Mouse (Mus musculus): ENCODE results near the gene Kcnmb1. TPM values are rescaled to one million over a fixed set of nuclear protein-coding genes. Genes with fewer than 3 reads are reported as not detected.

The Kcnmb1 gene
- total and polyA plus RNA-seq, 2 experiments from 2014 or later = 0.07 to 0.11 TPM

DNA sequence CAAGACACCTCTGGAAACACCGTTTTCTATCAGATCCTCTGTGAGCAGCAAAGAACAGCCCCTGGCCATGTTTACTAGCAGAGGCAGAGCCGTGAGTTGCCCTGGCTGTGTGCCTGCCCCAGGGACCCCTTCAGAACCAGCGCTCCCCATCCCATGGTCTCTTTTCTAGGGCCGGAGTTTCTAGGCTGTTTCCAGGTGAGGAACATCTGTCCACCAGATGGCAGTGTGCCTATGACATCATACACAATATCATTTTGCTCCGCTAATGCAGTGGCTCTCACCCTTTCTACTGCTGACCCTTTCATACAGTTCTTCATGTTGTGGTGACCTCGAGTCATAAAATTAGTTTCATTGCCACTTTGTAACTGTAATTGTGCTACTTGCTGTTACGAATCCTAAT is 34.2 kb upstream of the Kcnmb1 start:
- H3K9me3 ChIP-seq (ENCODE audit: low read length) = no peaks in the 10 kb centered on the region
- peak; percentile 87 for TF ChIP-seq CTCF (IDR thresholded peaks at IDR 0.05)
- peaks cover 3% of the 10 kb centered on the region; the same call in 1 of the 2 replicates for H3K4me1 ChIP-seq (ENCODE audit: insufficient read depth, low read length)
- no peak overlapping the region for H3K27ac ChIP-seq (ENCODE audit: low read depth, low read length)
- 45% methylated on average over 7 of the region's 7 CpGs for WGBS
- peak; percentile 79 for DNase-seq (ENCODE audit: low spot score)
- ATAC-seq (ENCODE audit: low FRiP score) = peak; percentile 67; the same call in 1 of the 2 replicates
- H3K27me3 ChIP-seq (ENCODE audit: insufficient read depth, low read length) = no peaks in the 10 kb centered on the region
- H3K9ac ChIP-seq (replicated peaks; ENCODE audit: low read length, poor library complexity, severe bottlenecking) = no peak overlapping the region
- H3K4me3 ChIP-seq (ENCODE audit: low read depth, low read length) = no peak overlapping the region
- H3K4me2 ChIP-seq (ENCODE audit: low read depth, low read length, poor library complexity, severe bottlenecking) = no peak overlapping the region
- H3K36me3 ChIP-seq (ENCODE audit: insufficient read depth, low read length) = no peaks in the 10 kb centered on the region

DNA sequence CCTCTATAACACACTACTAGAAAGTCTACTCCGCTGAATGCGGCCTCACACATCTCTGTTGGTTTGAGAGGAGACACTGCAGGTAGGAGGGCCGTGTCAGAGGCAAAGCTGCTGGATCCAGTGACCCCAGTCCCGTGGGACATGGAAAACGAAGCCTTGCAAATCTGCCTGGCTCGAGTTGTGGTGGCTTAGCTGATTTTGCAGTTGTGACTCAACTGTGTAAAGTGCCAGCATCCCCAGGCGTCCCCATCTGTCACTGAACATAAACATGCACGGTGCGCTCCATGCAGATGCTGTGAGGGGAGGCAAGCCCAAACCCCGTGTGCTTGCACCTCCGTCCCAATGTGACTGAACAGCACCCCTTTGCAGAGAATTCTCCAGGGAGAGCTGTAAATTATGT is 33.4 kb upstream of the Kcnmb1 start:
- 73% methylated on average over 11 of the region's 11 CpGs for WGBS
- Histone ChIP-seq H3K9me3 (ENCODE audit: low read length) (no peaks in the 10 kb centered on the region), H3K4me1 (ENCODE audit: insufficient read depth, low read length) (peaks cover 3% of the 10 kb centered on the region; the same call in 1 of the 2 replicates), H3K4me2 (ENCODE audit: low read depth, low read length, poor library complexity, severe bottlenecking) (no peak overlapping the region), H3K27me3 (ENCODE audit: insufficient read depth, low read length) (no peaks in the 10 kb centered on the region), H3K9ac (replicated peaks; ENCODE audit: low read length, poor library complexity, severe bottlenecking) (no peak overlapping the region), H3K4me3 (ENCODE audit: low read depth, low read length) (no peak overlapping the region), H3K27ac (ENCODE audit: low read depth, low read length) (no peak overlapping the region), H3K36me3 (ENCODE audit: insufficient read depth, low read length) (no peaks in the 10 kb centered on the region)
- no peak for TF ChIP-seq CTCF (IDR thresholded peaks at IDR 0.05)
- DNase-seq (ENCODE audit: low spot score) (no peak), ATAC-seq (ENCODE audit: low FRiP score) (no peak)

DNA sequence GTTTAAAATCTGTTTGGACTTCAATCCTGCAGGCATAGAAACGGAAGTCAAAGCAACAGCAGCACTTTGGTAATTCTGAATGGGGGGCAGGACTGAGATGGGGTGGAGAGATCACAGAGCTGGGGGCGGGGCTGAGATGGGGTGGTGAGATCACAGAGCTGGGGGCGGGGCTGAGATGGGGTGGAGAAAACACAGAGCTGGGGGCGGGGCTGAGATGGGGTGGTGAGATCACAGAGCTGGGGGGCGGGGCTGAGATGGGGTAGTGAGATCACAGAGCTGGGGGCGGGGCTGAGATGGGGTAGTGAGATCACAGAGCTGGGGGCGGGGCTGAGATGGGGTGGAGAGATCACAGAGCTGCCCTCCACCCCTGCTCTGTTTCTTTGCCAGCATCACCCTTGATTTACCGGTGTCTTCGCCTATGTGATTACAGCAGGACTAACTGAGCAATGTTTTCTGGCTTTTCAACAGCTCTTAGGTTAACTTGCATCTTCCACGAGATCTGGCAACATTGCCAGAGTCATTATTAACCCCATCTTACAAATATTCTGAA is 30.9 kb upstream of the Kcnmb1 start:
- Histone ChIP-seq H3K4me1 (ENCODE audit: insufficient read depth, low read length) (no peaks in the 10 kb centered on the region; the same call in 1 of the 2 replicates), H3K9ac (replicated peaks; ENCODE audit: low read length, poor library complexity, severe bottlenecking) (no peak overlapping the region), H3K4me3 (ENCODE audit: low read depth, low read length) (no peak overlapping the region), H3K27me3 (ENCODE audit: insufficient read depth, low read length) (no peaks in the 10 kb centered on the region), H3K27ac (ENCODE audit: low read depth, low read length) (no peak overlapping the region), H3K9me3 (ENCODE audit: low read length) (no peaks in the 10 kb centered on the region), H3K36me3 (ENCODE audit: insufficient read depth, low read length) (no peaks in the 10 kb centered on the region), H3K4me2 (ENCODE audit: low read depth, low read length, poor library complexity, severe bottlenecking) (no peak overlapping the region)
- no peak for TF ChIP-seq CTCF (IDR thresholded peaks at IDR 0.05)
- WGBS = 15% methylated on average over 10 of the region's 10 CpGs
- ATAC-seq (ENCODE audit: low FRiP score) (no peak), DNase-seq (ENCODE audit: low spot score) (no peak)

DNA sequence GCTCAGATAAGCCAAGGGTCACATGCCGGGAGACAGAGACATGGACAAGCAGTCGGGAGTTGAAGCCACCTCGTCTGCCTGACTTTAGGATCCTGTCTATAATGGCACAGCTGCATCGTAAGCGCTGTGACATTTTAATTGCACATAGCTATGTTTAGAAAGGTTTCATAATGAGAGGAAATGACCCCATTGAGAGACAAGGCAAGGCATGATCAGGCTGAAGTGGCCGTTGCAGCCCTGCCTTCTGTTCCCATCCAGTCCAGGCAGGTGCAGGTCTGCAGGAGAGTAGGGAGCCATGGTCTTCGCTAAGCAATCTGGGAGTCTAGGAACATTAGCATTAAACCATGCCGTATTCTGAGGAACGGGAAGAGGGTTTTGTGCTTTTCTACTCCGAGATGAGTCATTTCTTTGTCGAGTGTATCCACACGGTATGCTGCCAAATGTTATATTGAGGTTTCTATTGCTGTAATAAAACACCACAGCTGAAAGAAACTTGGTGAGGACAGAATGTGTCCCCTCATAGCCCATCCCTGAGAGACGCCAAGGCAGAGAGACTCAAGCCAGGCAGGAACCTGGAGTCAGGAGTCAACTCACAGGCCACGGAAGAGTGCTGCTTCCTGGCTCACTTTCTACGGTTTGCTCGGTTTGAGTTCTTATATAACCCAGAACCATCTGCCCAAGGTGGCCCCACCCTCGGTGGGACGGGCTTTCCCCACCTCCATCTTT is 30.3 kb upstream of the Kcnmb1 start:
- H3K36me3 ChIP-seq (ENCODE audit: insufficient read depth, low read length) = no peaks in the 10 kb centered on the region
- no peak for ATAC-seq (ENCODE audit: low FRiP score)
- no peaks in the 10 kb centered on the region for H3K9me3 ChIP-seq (ENCODE audit: low read length)
- no peak overlapping the region for H3K4me2 ChIP-seq (ENCODE audit: low read depth, low read length, poor library complexity, severe bottlenecking)
- no peak overlapping the region for H3K4me3 ChIP-seq (ENCODE audit: low read depth, low read length)
- H3K4me1 ChIP-seq (ENCODE audit: insufficient read depth, low read length) = no peaks in the 10 kb centered on the region; the same call in 1 of the 2 replicates
- no peak overlapping the region for H3K9ac ChIP-seq (replicated peaks; ENCODE audit: low read length, poor library complexity, severe bottlenecking)
- no peak for DNase-seq (ENCODE audit: low spot score)
- H3K27ac ChIP-seq (ENCODE audit: low read depth, low read length) = no peak overlapping the region
- TF ChIP-seq CTCF (IDR thresholded peaks at IDR 0.05) = no peak
- 74% methylated on average over 18 of the region's 18 CpGs for WGBS
- no peaks in the 10 kb centered on the region for H3K27me3 ChIP-seq (ENCODE audit: insufficient read depth, low read length)

DNA sequence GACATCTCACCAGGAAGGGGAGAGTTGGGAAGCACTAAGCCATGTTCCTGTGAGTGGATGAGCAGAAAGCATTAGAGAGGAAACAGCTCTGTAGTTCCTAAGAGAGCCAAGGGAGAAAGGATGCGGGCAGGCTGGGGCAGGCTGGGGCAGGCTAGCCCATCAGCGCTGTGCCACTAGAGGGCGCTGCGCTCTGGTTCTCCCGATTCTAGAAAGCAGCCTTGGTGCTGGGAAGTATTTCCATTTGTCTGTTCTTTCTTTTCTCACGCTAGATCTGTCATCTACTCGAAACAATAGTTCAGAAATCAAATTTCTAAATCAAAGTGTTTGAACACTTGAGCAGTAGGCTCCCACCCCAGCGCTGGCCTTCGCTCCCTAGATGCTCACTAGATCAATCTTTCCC is 28.5 kb upstream of the Kcnmb1 start:
- Histone ChIP-seq H3K27me3 (ENCODE audit: insufficient read depth, low read length) (no peaks in the 10 kb centered on the region), H3K9ac (replicated peaks; ENCODE audit: low read length, poor library complexity, severe bottlenecking) (no peak overlapping the region), H3K36me3 (ENCODE audit: insufficient read depth, low read length) (no peaks in the 10 kb centered on the region), H3K4me2 (ENCODE audit: low read depth, low read length, poor library complexity, severe bottlenecking) (no peak overlapping the region), H3K4me1 (ENCODE audit: insufficient read depth, low read length) (no peaks in the 10 kb centered on the region), H3K27ac (ENCODE audit: low read depth, low read length) (no peak overlapping the region), H3K9me3 (ENCODE audit: low read length) (no peaks in the 10 kb centered on the region), H3K4me3 (ENCODE audit: low read depth, low read length) (no peak overlapping the region)
- 66% methylated on average over 9 of the region's 9 CpGs for WGBS
- ATAC-seq (ENCODE audit: low FRiP score) (no peak), DNase-seq (ENCODE audit: low spot score) (no peak)
- peak; percentile 36 for TF ChIP-seq CTCF (IDR thresholded peaks at IDR 0.05)

DNA sequence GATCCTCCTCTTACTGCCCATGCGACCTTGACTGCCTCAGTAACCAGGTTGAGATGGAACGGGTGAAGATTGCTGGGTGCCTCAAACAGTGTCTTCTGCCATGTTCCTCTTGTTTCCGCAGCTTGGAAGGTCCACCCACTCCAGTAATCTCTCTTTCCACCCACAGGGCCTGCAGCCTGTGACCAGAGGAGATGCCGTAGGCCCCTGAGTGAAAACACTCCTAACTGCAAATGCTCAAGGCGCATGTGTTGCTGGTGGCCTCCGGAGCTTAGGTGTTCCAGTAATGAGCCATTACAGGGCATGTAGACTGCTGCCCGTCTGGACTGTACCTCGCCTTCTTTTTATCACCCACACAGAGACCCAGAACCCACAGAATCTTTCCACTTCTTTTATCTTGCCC is 25.2 kb upstream of the Kcnmb1 start:
- DNase-seq (ENCODE audit: low spot score) (no peak), ATAC-seq (ENCODE audit: low FRiP score) (no peak)
- Histone ChIP-seq H3K4me3 (ENCODE audit: low read depth, low read length) (no peak overlapping the region), H3K27ac (ENCODE audit: low read depth, low read length) (no peak overlapping the region), H3K4me1 (ENCODE audit: insufficient read depth, low read length) (no peaks in the 10 kb centered on the region), H3K9ac (replicated peaks; ENCODE audit: low read length, poor library complexity, severe bottlenecking) (no peak overlapping the region), H3K36me3 (ENCODE audit: insufficient read depth, low read length) (no peaks in the 10 kb centered on the region), H3K9me3 (ENCODE audit: low read length) (no peaks in the 10 kb centered on the region), H3K4me2 (ENCODE audit: low read depth, low read length, poor library complexity, severe bottlenecking) (no peak overlapping the region), H3K27me3 (ENCODE audit: insufficient read depth, low read length) (no peaks in the 10 kb centered on the region)
- WGBS = 91% methylated on average over 8 of the region's 8 CpGs
- no peak for TF ChIP-seq CTCF (IDR thresholded peaks at IDR 0.05)
